Mouse (Mus musculus) liver, postnatal 0 days (tissue): ENCODE results near the gene Upf2.

ENCODE experiments used
- CTCF ChIP-seq: sonication (generic); IDR thresholded peaks from 2 replicates; pipeline ENCODE4 v1.5.1; 2016; ENCODE audit warnings: antibody characterized with exemption, low read depth
- EP300 ChIP-seq: IDR thresholded peaks from 2 replicates; pipeline ENCODE4 v1.6.1; 2016; ENCODE audit warnings: antibody characterized with exemption, low read depth, mild to moderate bottlenecking

GRCm38 (mm10) chr2:5946876-5947275, 4.4 kb upstream of the Upf2 start:
- no peak for TF ChIP-seq EP300
- no peak for TF ChIP-seq CTCF
